Mouse (Mus musculus) liver, embryonic 12.5 days (tissue): ENCODE data around the gene Pou3f1. TPM values are rescaled to one million over a fixed set of nuclear protein-coding genes. Genes with fewer than 3 reads are reported as not detected.
A peak's percentile ranks its signal among the peaks of the same experiment; 100 is the strongest.

ENCODE experiments used
- ATAC-seq: fragments of 200-750 bp; cut with Nextera tagmentation; 2 replicates; pipeline ENCODE4 v1.8.0; 2017; ENCODE audit warnings: moderate number of reproducible peaks, mild to moderate bottlenecking, moderate library complexity
- H3K27ac ChIP-seq: fragments of 300-500 bp; sonication (generic); 2 replicates; pipeline ENCODE4 v1.5.1; 2016; ENCODE audit warnings: mild to moderate bottlenecking
- H3K27me3 ChIP-seq: fragments of 300-500 bp; sonication (generic); replicated peaks from 2 replicates; pipeline ENCODE4 v1.6.1; 2016; ENCODE audit warnings: mild to moderate bottlenecking, moderate library complexity
- H3K36me3 ChIP-seq: fragments of 300-500 bp; sonication (generic); 2 replicates; pipeline ENCODE4 v1.6.1; 2016; ENCODE audit warnings: mild to moderate bottlenecking, moderate library complexity
- H3K4me1 ChIP-seq: fragments of 300-500 bp; sonication (generic); 2 replicates; pipeline ENCODE4 v1.6.1; 2016
- H3K4me2 ChIP-seq: fragments of 300-500 bp; sonication (generic); 2 replicates; pipeline ENCODE4 v1.6.1; 2016; ENCODE audit warnings: mild to moderate bottlenecking, moderate library complexity
- H3K4me3 ChIP-seq: fragments of 300-500 bp; sonication (generic); 2 replicates; pipeline ENCODE4 v1.5.1; 2016; ENCODE audit warnings: mild to moderate bottlenecking, moderate library complexity
- H3K9ac ChIP-seq: fragments of 300-500 bp; sonication (generic); 2 replicates; pipeline ENCODE4 v1.6.1; 2016; ENCODE audit warnings: mild to moderate bottlenecking, moderate library complexity
- H3K9me3 ChIP-seq: fragments of 300-500 bp; sonication (generic); replicated peaks from 2 replicates; pipeline ENCODE4 v1.6.1; 2016; ENCODE audit warnings: mild to moderate bottlenecking, moderate library complexity
- WGBS: fragments of 180-500 bp; shearing (Covaris S2); methylation state at CpG from one replicate; pipeline ENCODE4 v1.1.7; 2016; ENCODE audit not compliant: insufficient replicate concordance; 5-methylcytosine and 5-hydroxymethylcytosine counted together
- polyA plus RNA-seq: library from polyadenylated mRNA; unstranded; fragments of >200 nt; fragmentation: Nextera tagmentation; extraction: Ambion mirVana; gene quantifications from 2 replicates; pipeline ENCODE4 v1.2.1, GENCODE M21; 2016

Gene Pou3f1
- polyA plus RNA-seq, 1 experiment from 2014 or later: 0.02 TPM

DNA sequence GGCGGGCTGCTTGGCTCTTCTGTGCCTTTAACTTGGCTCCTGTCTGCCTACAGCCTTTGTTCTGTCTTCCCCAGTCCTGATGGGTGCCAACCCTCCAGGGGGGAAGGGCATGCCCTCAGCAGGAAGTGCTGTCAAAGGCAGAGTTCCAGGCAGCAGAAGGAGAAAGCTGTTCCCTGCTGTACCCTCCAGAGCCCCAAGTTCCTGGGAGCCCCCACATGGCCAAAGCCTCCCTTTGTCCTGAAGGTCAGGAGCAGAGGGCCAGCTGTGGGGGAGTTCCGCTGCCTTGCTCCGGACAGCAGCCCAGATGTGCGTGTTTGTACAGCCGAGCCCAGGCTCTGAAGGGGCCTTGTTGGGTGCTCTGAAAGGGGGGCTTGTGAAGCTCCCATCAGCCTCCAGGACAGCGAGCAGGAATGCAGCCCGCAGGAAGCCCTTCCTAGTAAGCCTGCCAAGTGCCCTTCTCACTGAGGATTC is 32.5 kb upstream of the Pou3f1 start:
- Histone ChIP-seq H3K4me3 (no peak overlapping the region), H3K27me3 (peaks cover 64% of the 10 kb centered on the region), H3K9me3 (no peaks in the 10 kb centered on the region), H3K4me2 (no peak overlapping the region), H3K9ac (no peak overlapping the region), H3K36me3 (no peaks in the 10 kb centered on the region), H3K27ac (no peak overlapping the region), H3K4me1 (peaks cover 11% of the 10 kb centered on the region)
- ATAC-seq: no peak
- 51% methylated on average over 7 of the region's 7 CpGs for WGBS

- Histone ChIP-seq H3K9me3 (no peaks in the 10 kb centered on the region), H3K4me1 (peaks cover 11% of the 10 kb centered on the region), H3K4me2 (no peak overlapping the region), H3K27me3 (peaks cover 43% of the 10 kb centered on the region), H3K27ac (no peak overlapping the region), H3K4me3 (no peak overlapping the region), H3K9ac (no peak overlapping the region), H3K36me3 (no peaks in the 10 kb centered on the region)
- 93% methylated on average over 1 of the region's 1 CpGs for WGBS
- ATAC-seq: no peak
Measured at GRCm38 (mm10) chr4:124626836-124627235, 29.8 kb upstream of the Pou3f1 start.

GRCm38 (mm10) chr4:124631456-124631855 is 25.2 kb upstream of the Pou3f1 start:
- Histone ChIP-seq H3K9ac (no peak overlapping the region), H3K27me3 (peaks cover 47% of the 10 kb centered on the region), H3K9me3 (no peaks in the 10 kb centered on the region), H3K4me1 (no peaks in the 10 kb centered on the region), H3K4me2 (no peak overlapping the region), H3K27ac (no peak overlapping the region), H3K36me3 (no peaks in the 10 kb centered on the region), H3K4me3 (no peak overlapping the region)
- ATAC-seq: no peak
- WGBS: 45% methylated on average over 4 of the region's 4 CpGs

GRCm38 (mm10) chr4:124632856-124633255 is 23.8 kb upstream of the Pou3f1 start:
- H3K9ac ChIP-seq: no peak overlapping the region
- no peaks in the 10 kb centered on the region for H3K9me3 ChIP-seq
- no peaks in the 10 kb centered on the region for H3K4me1 ChIP-seq
- no peaks in the 10 kb centered on the region for H3K36me3 ChIP-seq
- no peak overlapping the region for H3K4me3 ChIP-seq
- H3K27ac ChIP-seq: no peak overlapping the region
- peaks cover 60% of the 10 kb centered on the region for H3K27me3 ChIP-seq
- no peak overlapping the region for H3K4me2 ChIP-seq
- WGBS: 58% methylated on average over 10 of the region's 10 CpGs
- ATAC-seq: no peak

DNA sequence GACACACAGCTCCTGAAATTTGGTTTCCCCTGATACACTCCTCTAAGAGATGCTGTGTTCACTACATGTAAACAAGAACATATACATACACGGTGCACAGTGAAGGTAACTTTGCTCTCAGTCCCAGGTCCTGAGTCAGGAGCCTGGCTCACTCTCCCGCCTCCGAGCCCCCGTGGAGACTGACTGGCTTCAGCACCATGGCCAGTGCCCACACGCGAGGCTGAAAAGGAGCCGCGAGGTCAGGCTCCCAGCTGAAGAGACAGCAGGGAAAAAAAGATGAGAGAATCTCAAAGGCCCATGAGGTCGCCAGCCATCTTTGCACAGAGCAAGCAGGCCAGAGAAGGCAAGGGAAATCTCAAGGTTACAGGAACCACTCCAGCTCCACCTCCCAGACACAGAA is 23.3 kb upstream of the Pou3f1 start:
- no peak overlapping the region for H3K27ac ChIP-seq
- H3K4me3 ChIP-seq: no peak overlapping the region
- H3K4me2 ChIP-seq: no peak overlapping the region
- ATAC-seq: no peak
- no peaks in the 10 kb centered on the region for H3K4me1 ChIP-seq
- H3K9ac ChIP-seq: no peak overlapping the region
- no peaks in the 10 kb centered on the region for H3K36me3 ChIP-seq
- H3K9me3 ChIP-seq: no peaks in the 10 kb centered on the region
- WGBS: 3% methylated on average over 9 of the region's 9 CpGs
- peaks cover 65% of the 10 kb centered on the region for H3K27me3 ChIP-seq

DNA sequence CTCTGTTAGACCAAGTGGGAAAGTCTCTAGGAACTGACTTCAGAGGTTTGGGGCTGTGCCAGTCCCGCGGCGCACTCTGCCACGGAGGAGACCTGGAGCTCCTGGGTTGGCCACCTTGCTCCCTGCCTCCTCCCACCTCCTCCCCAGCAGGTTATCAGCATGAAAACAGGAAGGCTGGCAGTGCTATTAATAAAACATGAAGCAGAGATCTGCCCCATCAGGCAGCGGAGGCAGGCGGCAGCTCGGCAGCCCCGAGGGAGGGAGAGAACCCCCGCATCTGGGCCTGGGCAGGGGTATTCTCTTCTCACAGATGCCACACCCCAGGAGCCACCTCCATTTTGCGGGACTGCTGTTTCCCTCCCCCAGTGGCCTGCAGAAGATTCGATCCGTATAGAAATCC is 16.9 kb upstream of the Pou3f1 start:
- Histone ChIP-seq H3K4me1 (peaks cover 13% of the 10 kb centered on the region), H3K9me3 (no peaks in the 10 kb centered on the region), H3K27ac (no peak overlapping the region), H3K27me3 (peaks cover 90% of the 10 kb centered on the region), H3K4me2 (no peak overlapping the region), H3K9ac (no peak overlapping the region), H3K36me3 (no peaks in the 10 kb centered on the region), H3K4me3 (no peak overlapping the region)
- 18% methylated on average over 12 of the region's 12 CpGs for WGBS
- ATAC-seq: no peak

GRCm38 (mm10) chr4:124643859-124644258 is 12.7 kb upstream of the Pou3f1 start:
- no peak overlapping the region for H3K27ac ChIP-seq
- H3K9ac ChIP-seq: no peak overlapping the region
- peaks cover 37% of the 10 kb centered on the region for H3K4me1 ChIP-seq
- H3K4me2 ChIP-seq: no peak overlapping the region
- H3K36me3 ChIP-seq: no peaks in the 10 kb centered on the region
- 70% methylated on average over 9 of the region's 9 CpGs for WGBS
- H3K4me3 ChIP-seq: no peak overlapping the region
- H3K9me3 ChIP-seq: no peaks in the 10 kb centered on the region
- no peak for ATAC-seq
- peaks cover 84% of the 10 kb centered on the region for H3K27me3 ChIP-seq

DNA sequence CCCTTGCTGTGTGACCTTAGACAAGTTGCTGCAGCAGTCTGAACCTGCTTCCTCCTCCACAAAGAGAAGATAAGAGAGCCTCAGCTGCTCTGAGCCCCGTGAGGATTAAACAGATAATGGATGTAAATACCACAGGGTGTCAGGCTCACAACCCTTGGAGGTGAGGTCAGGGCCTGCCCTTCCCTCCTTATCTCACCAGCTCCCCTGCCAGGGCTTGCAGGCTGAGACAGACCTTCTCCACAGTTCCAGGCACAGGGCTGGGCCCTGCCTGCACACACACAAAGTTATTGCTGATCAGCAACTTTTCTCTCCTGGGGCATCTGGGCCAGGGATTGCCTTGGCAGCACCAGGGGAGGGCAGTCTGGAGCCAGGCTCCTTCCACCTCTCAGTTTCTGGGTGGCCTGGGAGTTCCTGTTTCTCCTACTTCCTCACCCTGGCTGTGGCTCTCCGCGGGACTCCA is 11.6 kb upstream of the Pou3f1 start:
- H3K4me1 ChIP-seq: peaks cover 34% of the 10 kb centered on the region
- H3K27me3 ChIP-seq: peaks cover 84% of the 10 kb centered on the region
- H3K4me3 ChIP-seq: no peak overlapping the region
- peak; percentile 98 for ATAC-seq
- no peaks in the 10 kb centered on the region for H3K9me3 ChIP-seq
- WGBS: 0% methylated on average over 3 of the region's 3 CpGs
- H3K27ac ChIP-seq: peak overlapping the region; percentile 57; the same call in 1 of the 2 replicates
- no peaks in the 10 kb centered on the region for H3K36me3 ChIP-seq
- peak overlapping the region; percentile 42 for H3K4me2 ChIP-seq
- H3K9ac ChIP-seq: peak overlapping the region; percentile 39; the same call in 1 of the 2 replicates

DNA sequence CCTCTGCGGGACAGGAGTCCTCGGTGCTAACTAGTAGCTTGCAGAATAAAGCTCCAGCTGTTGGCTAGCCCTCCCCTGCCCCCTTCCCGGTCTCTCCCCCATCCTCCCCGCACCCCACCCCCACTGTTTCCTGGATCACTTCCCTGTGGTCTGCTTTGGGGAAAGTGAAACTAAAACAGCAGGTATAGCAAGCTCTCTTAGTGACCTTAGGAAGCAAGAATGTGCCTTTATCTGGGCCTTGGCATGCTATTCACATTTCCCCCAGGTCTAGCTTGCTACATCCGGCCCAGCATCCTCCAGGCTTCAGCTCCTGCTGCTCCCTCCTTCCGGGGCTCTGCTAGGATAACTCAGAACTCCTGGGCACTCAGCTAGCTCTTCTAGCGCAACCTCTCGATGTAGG is 10.0 kb upstream of the Pou3f1 start:
- 0 out of 2 replicates have a peak overlapping the region, but pooled peaks have one; percentile 13 for H3K9ac ChIP-seq
- peak overlapping the region; percentile 44 for H3K4me2 ChIP-seq
- peaks cover 86% of the 10 kb centered on the region for H3K27me3 ChIP-seq
- H3K36me3 ChIP-seq: no peaks in the 10 kb centered on the region
- H3K4me1 ChIP-seq: peaks cover 34% of the 10 kb centered on the region
- H3K9me3 ChIP-seq: no peaks in the 10 kb centered on the region
- 11% methylated on average over 8 of the region's 8 CpGs for WGBS
- no peak for ATAC-seq
- H3K4me3 ChIP-seq: peak overlapping the region; percentile 10; the same call in 1 of the 2 replicates
- H3K27ac ChIP-seq: no peak overlapping the region

GRCm38 (mm10) chr4:124647909-124648308 is 8.7 kb upstream of the Pou3f1 start:
- Histone ChIP-seq H3K27me3 (peaks cover 88% of the 10 kb centered on the region), H3K4me2 (no peak overlapping the region), H3K9ac (no peak overlapping the region), H3K9me3 (no peaks in the 10 kb centered on the region), H3K36me3 (no peaks in the 10 kb centered on the region), H3K4me1 (peaks cover 34% of the 10 kb centered on the region), H3K4me3 (no peak overlapping the region), H3K27ac (no peak overlapping the region)
- WGBS: 51% methylated on average over 5 of the region's 5 CpGs
- ATAC-seq: no peak

GRCm38 (mm10) chr4:124652886-124653285 is 3.7 kb upstream of the Pou3f1 start:
- Histone ChIP-seq H3K9ac (no peak overlapping the region), H3K4me3 (no peak overlapping the region), H3K27ac (no peak overlapping the region), H3K4me1 (peaks cover 15% of the 10 kb centered on the region), H3K9me3 (no peaks in the 10 kb centered on the region), H3K4me2 (no peak overlapping the region), H3K27me3 (peaks cover 100% of the 10 kb centered on the region), H3K36me3 (no peaks in the 10 kb centered on the region)
- ATAC-seq: no peak
- 17% methylated on average over 9 of the region's 9 CpGs for WGBS

DNA sequence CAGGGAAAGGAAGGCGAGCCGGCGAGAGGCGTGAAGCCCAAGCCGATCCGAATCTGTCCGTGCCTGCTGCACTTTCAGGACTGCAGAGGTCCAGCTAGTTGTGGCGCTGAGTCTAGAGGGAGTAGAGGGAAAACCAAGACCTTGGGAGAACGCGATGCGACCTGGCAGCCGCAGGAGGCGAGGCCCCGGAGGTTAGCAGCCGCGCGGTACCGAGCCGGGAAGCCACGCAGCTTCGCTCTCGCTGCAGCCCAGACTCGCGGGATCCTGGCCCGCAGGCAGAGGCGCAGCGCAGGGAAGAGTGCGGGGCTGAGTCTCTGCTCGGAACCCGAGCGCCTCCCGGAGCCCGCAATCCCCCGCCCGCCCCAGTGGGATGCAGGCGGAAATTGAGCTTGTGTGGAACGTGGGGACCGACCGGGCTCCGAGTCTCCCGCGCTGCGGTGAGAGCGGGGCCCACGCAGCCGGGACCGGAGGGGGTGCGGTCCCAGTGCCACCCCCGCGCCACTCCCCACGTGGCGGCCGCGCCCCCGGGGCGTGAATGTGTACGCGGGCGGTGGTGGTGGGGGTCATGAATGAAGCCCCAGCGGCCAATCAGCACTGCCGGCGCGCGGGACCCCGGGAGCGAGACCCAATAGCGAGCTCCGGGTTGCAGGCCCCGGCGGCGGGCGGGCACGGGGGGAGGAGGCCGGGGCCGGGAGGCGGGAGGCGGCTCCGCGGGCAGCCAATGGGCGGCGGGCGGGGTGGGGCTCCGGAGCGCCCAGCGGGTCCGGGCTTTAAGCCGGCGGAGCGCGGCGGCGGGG is 445 bp downstream of the Pou3f1 start:
- Histone ChIP-seq H3K27ac (no peak overlapping the region), H3K4me1 (peaks cover 24% of the 10 kb centered on the region), H3K4me2 (peak overlapping the region; percentile 83), H3K27me3 (peaks cover 100% of the 10 kb centered on the region), H3K9ac (peak overlapping the region; percentile 41; the same call in 1 of the 2 replicates), H3K9me3 (no peaks in the 10 kb centered on the region), H3K36me3 (no peaks in the 10 kb centered on the region), H3K4me3 (peak overlapping the region; percentile 59)
- peak; percentile 85 for ATAC-seq
- 1% methylated on average over 70 of the region's 92 CpGs for WGBS
